Mouse (Mus musculus) effector memory CD4-positive, alpha-beta T cell, adult 7 months (primary cell): ENCODE results near the gene Ackr2. TPM values are rescaled to one million over a fixed set of nuclear protein-coding genes. Genes with fewer than 3 reads are reported as not detected.

Experiments
- polyA plus RNA-seq: library from polyadenylated mRNA; unstranded; fragments of 100-300 nt; shearing (Covaris generic); gene quantifications from one replicate; pipeline ENCODE4 v1.2.1, GENCODE M21; 2017

Ackr2 gene
- not detected for polyA plus RNA-seq

GRCm38 (mm10) chr9:121898245-121898644, at the start of gene Ackr2:
TSS of gene Ackr2 (plus strand) at chr9:121898355.

GRCm38 (mm10) chr9:121858153-121858488, 40.0 kb upstream of the Ackr2 start, which contains the start of gene Higd1a:
TSS of gene Higd1a (minus strand) at chr9:121858362.

GRCm38 (mm10) chr9:121916102-121916501, 17.9 kb downstream of the Ackr2 start, which contains the start of gene Cyp8b1:
TSS of gene Cyp8b1 (minus strand) at chr9:121916305.

GRCm38 (mm10) chr9:121950418-121951113, 52.4 kb downstream of the Ackr2 start, which contains the start of gene Fam198a:
TSS of gene Fam198a (plus strand) at chr9:121950988.

Other genes starting within 250 kb of the Ackr2 start
- 18.2 TPM for gene Sec22c, start 192.9 kb upstream of the Ackr2 start, polyA plus RNA-seq
- gene Ss18l2, start 188.0 kb upstream of the Ackr2 start, polyA plus RNA-seq = 14.7 TPM
- gene Nktr, start 179.2 kb upstream of the Ackr2 start, polyA plus RNA-seq = 138 TPM
- 0.17 TPM for gene Zfp651, start 139.0 kb upstream of the Ackr2 start, polyA plus RNA-seq
- gene Klhl40, start 120.7 kb upstream of the Ackr2 start, polyA plus RNA-seq = not detected
- gene Hhatl, start 105.8 kb upstream of the Ackr2 start, polyA plus RNA-seq = 0.22 TPM
- gene Ccdc13, start 58.9 kb upstream of the Ackr2 start, polyA plus RNA-seq = not detected
- gene Higd1a, start 40.0 kb upstream of the Ackr2 start, polyA plus RNA-seq = 110 TPM
- 0.39 TPM for gene Cyp8b1, start 17.9 kb downstream of the Ackr2 start, polyA plus RNA-seq
- gene Fam198a, start 52.6 kb downstream of the Ackr2 start, polyA plus RNA-seq = not detected
- gene Pomgnt2, start 98.8 kb downstream of the Ackr2 start, polyA plus RNA-seq = not detected
- gene Snrk, start 218.9 kb downstream of the Ackr2 start, polyA plus RNA-seq = 86.2 TPM